Mouse (Mus musculus) testis, adult 10 weeks (tissue): Measurements from ENCODE around the gene Alg2. TPM values are rescaled to one million over a fixed set of nuclear protein-coding genes. Genes with fewer than 3 reads are reported as not detected.

ENCODE experiments used
- polyA plus RNA-seq: library from polyadenylated mRNA; stranded (reverse); fragments of 350-450 nt; fragmentation: Illumina TruSeq; extraction: RNeasy Lipid Tissue Mini Kit (QIAGEN cat#74804); gene quantifications from one replicate; pipeline ENCODE4 v1.2.3, GENCODE M21; 2014; ENCODE audit warnings: low read depth, low replicate concordance

The Alg2 gene
- polyA plus RNA-seq, result 10.1 TPM

GRCm38 (mm10) chr4:47473968-47474729, at the start of gene Alg2, which contains the start of gene Sec61b:
Gene Alg2 (minus strand): TSS chr4:47474333.
Gene Sec61b (plus strand): TSS chr4:47474658.

Other genes with a start within 250 kb of the Alg2 start
- gene Tgfbr1, start 121.1 kb downstream of the Alg2 start, polyA plus RNA-seq, result 79.5 TPM
- gene Sec61b, start 325 bp upstream of the Alg2 start, polyA plus RNA-seq, result 28.8 TPM